Mouse (Mus musculus) CH12.LX (cell line): ENCODE measurements at regions not wholly inside any gene's neighbourhood (a gene's known extent, or its start where the extent isn't known, plus 50 kb on each side); places are given as distances from the start of the nearest gene placed in this dataset.

Experiments used
- CTCF ChIP-seq, 2 experiments: IDR thresholded peaks in 1 of 2; conservative IDR thresholded peaks in 1 of 2; 2 replicates each; pipeline ENCODE4 v1.5.1; 2011 to 2012; ENCODE audit warnings: low read depth in 2 of 2, low read length in 2 of 2, improper control_type of control experiment in 1 of 2, inconsistent platforms in 1 of 2, mild to moderate bottlenecking in 1 of 2, moderate library complexity in 1 of 2
- ELF1 ChIP-seq: IDR thresholded peaks from 2 replicates; pipeline ENCODE4 v1.6.1; 2014; ENCODE audit warnings: low read depth, mild to moderate bottlenecking, inconsistent platforms, low read length, improper control_type of control experiment
- EP300 ChIP-seq: IDR thresholded peaks from 2 replicates; pipeline ENCODE4 v1.6.1; 2011; ENCODE audit warnings: low read length, improper control_type of control experiment
- NELFE ChIP-seq: IDR thresholded peaks from 2 replicates; pipeline ENCODE4 v1.6.1; 2011; ENCODE audit warnings: low read depth, low read length, improper control_type of control experiment
- POLR2A ChIP-seq: IDR thresholded peaks from 2 replicates; pipeline ENCODE4 v1.6.1; 2011; ENCODE audit warnings: low read depth, mild to moderate bottlenecking, improper control_type of control experiment, low read length
- SMC3 ChIP-seq: IDR thresholded peaks from 2 replicates; pipeline ENCODE4 v1.6.1; 2011; ENCODE audit warnings: low read depth, low read length, improper control_type of control experiment
- TCF12 ChIP-seq: IDR thresholded peaks from 2 replicates; pipeline ENCODE4 v1.6.1; 2014; ENCODE audit warnings: low read depth, mild to moderate bottlenecking, inconsistent platforms, low read length, improper control_type of control experiment
- USF1 ChIP-seq: IDR thresholded peaks from 2 replicates; pipeline ENCODE4 v1.6.1; 2014; ENCODE audit warnings: low read depth, mild to moderate bottlenecking, inconsistent platforms, low read length, improper control_type of control experiment
- USF2 ChIP-seq: conservative IDR thresholded peaks from 2 replicates; pipeline ENCODE4 v1.6.1; 2011; ENCODE audit warnings: low read depth, low read length, improper control_type of control experiment
- ZC3H11A ChIP-seq: IDR thresholded peaks from 2 replicates; pipeline ENCODE4 v1.6.1; 2012; ENCODE audit warnings: low read depth, mild to moderate bottlenecking, inconsistent platforms, low read length, improper control_type of control experiment

GRCm38 (mm10) chr6:66291576-66291975, 243.6 kb upstream of the Mad2l1 start:
- TF ChIP-seq CTCF (conservative IDR thresholded peaks at IDR 0.05 in 1 of 2, IDR thresholded peaks at IDR 0.05 in 1 of 2; ENCODE audit: low read depth in 2 of 2, low read length in 2 of 2) (no peak), POLR2A (no peak), USF2 (no peak), USF1 (no peak), NELFE (no peak), EP300 (no peak), ZC3H11A (no peak), TCF12 (no peak), ELF1 (no peak), SMC3 (no peak)
